Mouse (Mus musculus) olfactory bulb, adult 2 months (tissue): ENCODE measurements around the gene Zbtb42.

Source experiments
- CTCF ChIP-seq: fragments of 200-500 bp; IDR thresholded peaks from 2 replicates; pipeline ENCODE4 v1.5.1; 2012; ENCODE audit warnings: low read depth, mild to moderate bottlenecking, low read length, moderate library complexity; ENCODE audit not compliant: insufficient read depth
- POLR2A ChIP-seq: fragments of 200-500 bp; IDR thresholded peaks from 2 replicates; pipeline ENCODE4 v1.6.1; 2012; ENCODE audit warnings: mild to moderate bottlenecking, low read depth, low read length, moderate library complexity; ENCODE audit not compliant: insufficient read depth

DNA sequence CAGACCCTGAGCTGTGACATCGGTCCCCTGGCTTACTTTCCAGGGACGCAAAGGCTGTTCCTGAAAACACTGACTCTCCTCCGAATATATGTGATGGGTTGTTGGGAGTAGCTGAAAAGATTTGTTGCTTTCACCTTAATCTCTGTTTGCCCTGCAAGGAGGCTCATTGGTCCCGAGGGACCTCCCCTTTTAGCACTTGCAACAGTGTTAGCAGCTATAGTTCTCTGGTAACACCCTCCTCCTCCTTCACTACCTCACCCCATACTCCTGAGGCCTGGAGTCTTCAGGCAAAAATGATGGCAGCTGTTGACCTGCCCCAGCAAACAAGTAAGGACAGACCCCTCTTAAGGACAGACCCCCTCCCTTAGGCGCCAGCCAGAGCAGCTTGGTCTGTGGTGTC, 40.4 kb downstream of the Zbtb42 start:
- TF ChIP-seq CTCF, result no peak
- no peak for TF ChIP-seq POLR2A
